Mouse (Mus musculus): ENCODE measurements around the gene Srgap3.

The Srgap3 gene

DNA sequence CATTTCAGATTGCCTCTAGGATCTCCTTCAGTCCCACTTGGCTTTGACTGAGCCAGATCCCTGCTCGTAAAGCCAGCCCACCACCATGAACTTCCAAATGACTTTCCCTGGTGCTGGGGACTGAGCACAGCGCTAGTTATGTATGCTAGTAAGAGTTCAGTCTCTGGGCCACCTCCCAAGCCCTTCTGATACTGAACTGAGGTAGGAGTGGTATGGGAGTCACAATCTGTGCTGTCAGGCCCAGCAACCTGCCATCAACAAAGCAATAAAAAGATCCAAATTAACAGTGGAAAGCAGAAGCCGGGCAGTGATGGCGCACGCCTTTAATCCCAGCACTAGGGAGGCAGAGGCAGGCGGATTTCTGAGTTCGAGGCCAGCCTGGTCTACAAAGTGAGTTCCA, 134.2 kb downstream of the Srgap3 start:
- DNase-seq (ENCODE audit: low read depth), result no peak

DNA sequence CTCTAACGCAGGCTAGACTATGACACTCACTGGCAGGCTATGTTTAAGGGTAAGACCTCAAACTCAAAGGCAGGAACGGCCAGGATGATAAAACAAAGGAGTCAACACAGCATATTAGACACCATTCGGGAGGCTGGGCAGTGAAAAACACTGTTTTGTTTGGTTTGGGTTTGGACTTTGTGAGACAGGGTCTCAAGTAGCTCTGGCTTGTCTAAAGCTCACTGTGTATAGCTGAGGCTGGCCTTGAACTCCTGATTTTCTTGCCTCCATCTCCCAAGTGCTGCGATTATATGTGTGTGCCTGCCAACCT, 136.6 kb downstream of the Srgap3 start:
- no peak for DNase-seq (ENCODE audit: low read depth)

DNA sequence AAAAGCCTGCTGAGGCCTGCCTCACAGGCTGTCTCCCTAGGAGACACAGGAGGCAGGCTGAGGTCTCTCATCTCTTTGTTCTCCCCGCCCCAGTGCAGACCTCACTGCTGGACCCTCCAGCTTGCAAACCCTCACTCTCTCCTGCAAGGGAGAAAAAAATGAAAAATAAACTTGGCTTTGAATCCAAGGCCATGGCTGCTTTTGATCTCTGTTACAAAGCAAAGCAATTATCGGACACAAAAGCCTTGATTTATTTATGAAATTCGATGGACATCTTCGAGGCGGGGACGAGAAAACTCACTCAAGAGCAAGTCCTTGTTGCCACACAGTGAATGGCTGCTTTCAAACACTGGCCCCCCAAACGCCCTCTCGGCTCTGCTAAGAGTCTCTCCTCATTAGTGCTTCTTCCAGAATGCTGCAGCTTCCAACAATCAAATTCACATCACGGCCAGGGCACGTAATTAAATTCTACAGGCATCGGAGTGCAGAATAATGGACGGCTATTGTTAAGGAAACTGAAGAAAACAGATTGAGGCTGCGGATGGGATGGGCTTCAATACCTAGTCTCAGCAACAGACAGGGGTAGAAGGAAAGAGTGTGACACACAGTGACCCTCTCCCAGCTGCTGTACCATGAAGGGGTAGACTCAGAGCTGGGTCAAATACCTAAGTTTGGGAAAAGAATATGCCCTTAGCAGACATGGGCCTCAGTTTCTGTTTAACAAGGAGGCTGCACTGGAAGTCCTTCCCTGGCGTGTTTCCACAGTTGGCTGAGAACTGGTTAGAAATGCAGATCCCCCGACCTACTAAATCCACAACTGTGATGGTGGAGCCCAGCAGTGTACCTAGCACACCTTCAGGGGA, 137.2 kb downstream of the Srgap3 start:
- DNase-seq (ENCODE audit: low read depth), result no peak

DNA sequence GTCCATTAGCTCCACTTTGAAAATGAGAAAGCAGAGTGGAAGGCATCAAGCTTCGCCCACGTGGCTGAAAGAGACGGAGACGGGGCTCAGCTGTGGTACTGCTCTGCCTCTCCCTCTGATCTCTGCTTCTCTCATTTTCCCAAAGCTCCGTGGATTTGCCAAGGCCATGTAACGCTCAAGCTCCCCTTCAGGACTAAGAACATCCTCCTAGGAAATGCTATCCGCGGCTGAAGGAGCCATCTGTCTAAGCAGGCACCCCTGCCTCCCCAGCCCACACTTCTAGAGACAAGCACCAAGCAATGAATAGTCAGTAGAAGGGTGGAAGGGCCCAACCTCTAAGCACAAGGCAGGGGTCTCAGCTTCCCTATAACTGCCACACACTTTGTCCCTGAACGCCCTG, 138.3 kb downstream of the Srgap3 start:
- no peak for DNase-seq (ENCODE audit: low read depth)

DNA sequence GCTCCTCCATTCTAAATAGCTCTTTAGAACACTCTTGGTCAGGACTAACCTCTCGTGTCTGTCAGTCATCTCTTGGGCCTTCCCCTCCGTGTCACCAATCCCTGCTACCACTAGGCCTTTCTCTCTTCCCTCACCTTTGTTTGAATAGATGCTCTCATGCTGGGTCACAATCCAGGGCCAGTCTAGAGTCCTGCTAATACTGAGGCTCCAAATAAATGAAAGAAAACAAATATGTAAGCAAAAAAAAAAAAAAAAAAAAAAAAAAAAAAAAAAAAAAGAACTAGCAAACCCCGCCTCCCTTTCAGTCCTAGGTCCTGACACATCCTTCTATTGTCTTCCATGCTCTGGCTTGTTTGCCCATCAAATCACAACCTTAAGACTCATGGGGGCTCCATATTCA, 145.1 kb downstream of the Srgap3 start:
- DNase-seq (ENCODE audit: low read depth), result no peak

DNA sequence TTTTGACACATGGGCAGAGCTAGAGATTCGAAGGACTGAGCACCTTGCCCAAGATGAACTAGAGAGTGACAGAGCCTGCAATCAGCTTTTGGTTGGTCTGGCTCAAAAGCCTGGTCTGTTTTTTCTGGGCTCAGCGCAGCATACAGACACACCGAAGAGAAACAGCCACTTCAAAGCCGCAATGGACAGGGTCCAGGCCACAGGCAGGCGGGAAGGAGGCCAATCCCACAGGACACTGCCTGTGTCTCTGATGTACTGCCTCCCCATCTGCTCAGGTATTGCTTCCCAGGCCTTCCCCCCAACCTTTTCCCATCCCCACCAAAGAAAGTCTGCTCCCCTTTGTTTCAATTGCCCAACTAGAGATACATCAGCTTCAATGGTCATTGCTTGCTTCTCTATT, 148.7 kb downstream of the Srgap3 start:
- no peak for DNase-seq (ENCODE audit: low read depth)

DNA sequence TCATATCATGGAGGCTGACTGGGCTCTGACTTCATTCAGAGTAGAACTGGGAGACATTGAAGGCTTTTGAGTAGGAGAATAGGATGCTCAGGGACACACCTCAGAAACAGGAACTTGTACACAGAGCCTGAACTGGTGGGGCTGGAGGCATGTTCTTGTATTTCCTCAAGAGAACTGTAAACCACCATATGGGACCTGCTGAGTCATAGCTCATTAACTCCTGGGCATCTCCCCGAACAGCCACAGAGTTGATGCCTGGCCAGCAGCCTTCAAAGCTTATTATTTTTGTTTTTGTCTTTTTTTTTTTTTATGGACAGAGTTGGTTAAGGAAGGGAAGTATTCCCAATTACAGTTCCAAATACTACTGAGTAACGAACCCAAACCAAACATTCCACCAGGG, 150.5 kb downstream of the Srgap3 start:
- DNase-seq (ENCODE audit: low read depth), result peak; percentile 6

DNA sequence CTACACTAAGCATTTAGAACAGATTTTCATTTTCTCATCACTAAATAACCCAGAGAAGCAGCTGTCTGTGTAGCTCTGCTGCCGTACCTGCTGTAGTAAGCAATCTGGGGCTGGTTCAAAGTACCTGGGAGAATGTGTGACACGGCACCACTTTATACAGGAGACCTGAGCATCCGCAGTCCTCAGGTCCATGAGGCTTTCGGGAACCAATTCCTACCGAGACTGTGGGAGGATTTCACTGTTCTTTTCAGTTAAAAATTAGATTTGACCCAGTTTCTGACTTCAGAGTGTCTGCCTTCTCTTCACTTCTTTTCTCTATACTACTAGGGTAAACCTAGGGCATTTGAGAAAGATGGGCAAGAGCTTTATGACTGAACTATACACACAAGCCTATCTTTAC, 153.2 kb downstream of the Srgap3 start:
- no peak for DNase-seq (ENCODE audit: low read depth)

DNA sequence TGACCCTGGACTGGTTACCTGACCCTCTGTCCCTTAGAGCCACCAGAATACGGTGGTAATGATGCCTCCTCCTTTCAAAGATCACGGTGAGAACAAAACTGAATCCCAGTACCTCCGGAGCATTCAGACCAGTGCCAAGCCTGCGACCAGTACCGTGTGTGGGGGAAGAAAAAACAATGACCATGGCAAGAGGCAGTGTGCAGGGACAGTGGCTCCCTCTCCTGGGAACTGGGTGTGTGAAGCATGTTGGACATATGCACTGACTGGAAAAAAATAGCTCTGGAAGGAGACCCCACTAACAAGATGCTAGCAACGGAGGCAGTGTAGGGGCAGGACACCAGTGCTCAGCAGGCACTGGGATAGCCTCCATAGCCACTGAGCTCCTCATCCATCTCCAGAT, 157.2 kb downstream of the Srgap3 start:
- no peak for DNase-seq (ENCODE audit: low read depth)

DNA sequence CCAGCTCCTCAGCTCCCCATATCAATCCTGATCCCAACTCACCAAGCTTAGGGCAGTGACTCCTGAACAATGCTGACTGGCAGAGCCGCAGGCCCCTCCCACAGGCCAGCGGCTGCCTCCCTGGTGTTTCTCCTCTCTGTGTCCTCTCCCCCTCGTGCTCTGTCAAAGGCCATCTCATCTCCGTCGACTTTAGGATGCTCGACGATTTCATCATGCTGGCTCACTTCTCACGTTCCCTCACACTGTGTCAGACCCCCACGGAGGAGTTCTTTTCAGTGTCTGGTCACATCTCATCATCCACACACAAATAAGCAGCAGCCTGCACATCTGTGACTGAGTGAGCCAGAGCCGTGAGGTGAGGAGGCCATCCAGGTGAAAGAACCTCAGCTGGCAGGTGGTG, 158.4 kb downstream of the Srgap3 start:
- DNase-seq (ENCODE audit: low read depth), result no peak

DNA sequence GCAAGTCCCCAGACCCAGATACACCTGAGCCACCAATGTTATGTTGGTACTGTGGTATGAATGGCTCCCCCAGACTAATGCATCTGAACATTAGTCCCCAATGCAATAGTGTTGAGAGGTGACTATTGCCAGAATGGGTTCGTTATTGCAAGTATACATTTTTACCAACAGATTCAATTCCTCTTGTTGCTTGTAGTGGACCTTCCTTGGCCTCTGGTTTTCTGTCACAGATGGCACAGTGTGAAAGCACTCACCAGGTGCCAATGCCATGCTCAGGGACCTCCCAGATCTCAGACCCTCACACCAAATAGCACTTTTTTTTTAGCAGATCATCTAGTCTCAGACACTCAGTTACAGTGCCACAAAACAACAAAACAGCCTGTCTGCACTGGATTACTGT, 158.9 kb downstream of the Srgap3 start:
- no peak for DNase-seq (ENCODE audit: low read depth)

DNA sequence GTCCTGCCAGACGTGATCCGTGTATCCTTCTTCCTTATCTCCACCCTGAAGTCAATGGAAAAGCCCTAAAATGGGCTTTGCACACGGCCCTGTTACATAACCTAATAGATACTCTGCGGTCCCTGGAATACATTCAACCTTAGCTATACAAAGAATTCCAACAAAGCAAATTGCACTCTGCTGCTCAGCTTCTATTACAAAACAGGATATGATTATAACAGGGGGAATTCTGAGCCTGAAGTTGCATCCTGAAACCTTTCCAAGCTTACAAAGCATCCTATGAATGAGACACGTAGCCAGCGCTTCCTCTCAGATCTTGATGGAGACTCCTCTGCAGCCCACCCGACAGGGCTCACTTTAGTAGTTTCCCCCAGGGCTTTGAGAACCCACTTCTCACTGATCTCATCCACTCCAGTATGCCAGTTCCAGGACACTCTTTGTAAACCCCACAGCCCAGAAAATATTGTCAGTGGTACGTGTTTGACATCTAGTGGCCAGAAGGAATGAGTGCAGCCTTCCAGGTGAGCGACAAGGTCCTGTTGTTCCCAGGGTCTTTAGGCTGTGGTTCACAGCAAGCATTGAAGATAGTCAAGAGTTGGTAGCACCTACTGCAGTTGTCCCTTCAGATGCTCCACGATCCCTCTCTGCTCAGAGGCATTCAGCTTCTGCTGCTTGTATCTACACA, 165.5 kb downstream of the Srgap3 start:
- no peak for DNase-seq (ENCODE audit: low read depth)

DNA sequence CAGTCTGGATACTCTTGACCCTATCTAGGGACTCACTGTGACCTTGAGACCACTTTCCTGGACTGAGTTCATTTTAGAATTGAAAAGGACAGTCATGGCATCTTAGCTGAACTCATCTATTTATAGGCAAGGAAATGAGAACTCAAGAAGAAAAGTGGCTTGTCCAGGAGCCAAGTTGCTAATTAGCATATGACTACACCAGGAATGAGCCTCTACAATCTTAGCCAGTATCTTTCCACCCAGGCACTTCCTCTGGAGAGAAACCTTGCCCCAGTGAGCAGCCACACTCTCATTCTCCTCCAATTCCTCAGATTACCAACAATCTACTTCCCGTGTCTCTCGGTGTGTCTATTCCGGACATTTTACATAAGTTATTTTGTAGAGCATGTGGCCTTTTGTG, 168.9 kb downstream of the Srgap3 start:
- DNase-seq (ENCODE audit: low read depth), result no peak

DNA sequence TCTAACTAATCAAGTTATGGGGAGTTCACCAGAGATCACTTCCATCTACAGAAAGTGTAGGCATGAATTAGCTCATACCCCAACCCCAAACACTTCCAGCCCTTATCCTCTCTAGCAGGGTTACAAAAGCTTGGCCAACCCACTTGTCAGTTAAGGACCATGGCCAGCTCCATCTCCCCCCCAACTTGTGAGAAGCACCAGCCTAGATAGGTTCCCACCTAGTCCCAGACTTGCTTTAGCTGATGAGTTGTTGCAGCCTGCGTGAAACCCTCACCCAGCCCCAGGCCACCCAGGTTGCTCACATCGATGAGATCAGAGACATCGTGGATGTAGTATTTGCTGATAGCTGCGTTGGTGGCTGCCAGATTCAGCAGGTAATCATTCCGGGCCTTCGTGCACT, 170.3 kb downstream of the Srgap3 start:
- DNase-seq (ENCODE audit: low read depth), result no peak

DNA sequence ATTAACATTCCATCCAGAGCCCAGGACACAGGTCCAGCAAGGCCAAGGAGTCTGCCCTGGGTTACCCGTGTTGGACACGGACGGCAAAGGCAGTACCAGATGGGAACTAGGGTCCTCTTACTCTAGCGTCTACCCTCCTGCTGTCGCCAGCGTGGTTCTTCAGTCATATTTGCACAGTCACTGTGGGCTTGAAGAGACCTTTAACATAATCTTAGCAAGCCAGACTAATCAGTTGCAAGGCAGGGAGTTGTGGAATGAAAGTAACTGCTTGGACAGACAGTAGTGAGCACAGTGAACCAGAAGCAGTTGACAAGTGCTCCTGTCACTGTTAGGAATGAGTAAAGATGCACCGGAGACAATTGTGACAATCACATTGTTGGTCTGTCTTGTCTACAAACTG, 173.3 kb downstream of the Srgap3 start:
- DNase-seq (ENCODE audit: low read depth), result no peak

DNA sequence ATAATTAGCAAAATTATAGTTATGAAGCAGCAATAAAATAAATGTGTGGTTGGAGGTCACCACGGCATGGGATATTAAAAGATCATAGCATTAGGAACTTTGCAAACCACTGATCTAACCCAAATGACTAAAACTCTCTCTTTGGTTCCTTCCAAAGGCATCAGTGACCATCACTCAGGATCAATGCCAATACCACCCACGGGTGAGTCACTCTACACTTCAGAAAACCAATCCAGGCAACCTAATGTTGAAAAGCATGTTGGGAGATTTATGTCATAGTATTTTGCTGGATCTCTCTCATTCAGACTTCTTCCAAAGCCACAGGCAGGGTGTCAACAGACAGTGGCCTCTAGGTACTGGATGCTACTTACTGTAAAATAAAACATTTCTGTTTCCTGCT, 176.1 kb downstream of the Srgap3 start:
- DNase-seq (ENCODE audit: low read depth), result no peak

DNA sequence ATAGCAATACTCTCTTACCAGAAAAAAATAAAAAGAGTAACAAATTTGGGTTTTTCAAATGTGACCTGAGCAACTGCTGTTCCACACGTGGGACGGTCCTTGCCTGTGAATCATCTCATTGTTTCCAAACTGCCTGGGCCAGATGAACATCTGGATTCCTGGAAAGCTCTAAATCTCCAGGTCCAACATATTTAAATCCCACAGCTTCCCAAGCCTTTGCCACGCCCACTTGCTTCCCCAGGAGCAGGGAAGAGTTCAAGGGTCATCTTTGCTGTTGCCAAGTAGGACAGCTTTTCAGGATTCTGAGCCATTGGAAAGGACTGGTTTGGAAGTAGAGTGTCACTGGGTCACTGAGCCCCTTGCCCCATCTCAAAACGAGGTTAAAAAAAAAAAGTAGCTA, 188.5 kb downstream of the Srgap3 start:
- DNase-seq (ENCODE audit: low read depth), result no peak

DNA sequence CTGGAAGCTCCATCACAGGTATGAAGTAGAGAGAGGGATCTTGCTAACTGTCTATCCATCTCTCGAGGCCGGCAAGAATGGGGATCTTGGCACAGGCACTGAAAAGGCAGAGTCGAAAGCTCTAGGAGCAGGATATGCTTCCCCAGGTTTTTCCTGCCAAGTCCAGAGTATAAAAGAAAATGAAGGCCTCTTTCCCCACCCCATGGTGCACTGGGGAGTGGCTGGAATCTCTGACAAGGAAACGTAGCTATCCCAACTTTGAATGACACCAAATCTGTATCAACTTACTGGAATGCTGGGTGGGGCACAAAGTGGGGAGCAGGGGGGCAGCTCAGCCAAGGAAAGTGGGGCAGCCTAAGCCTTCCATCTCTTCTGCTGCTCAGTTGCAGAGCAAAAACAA, 190.2 kb downstream of the Srgap3 start:
- no peak for DNase-seq (ENCODE audit: low read depth)

DNA sequence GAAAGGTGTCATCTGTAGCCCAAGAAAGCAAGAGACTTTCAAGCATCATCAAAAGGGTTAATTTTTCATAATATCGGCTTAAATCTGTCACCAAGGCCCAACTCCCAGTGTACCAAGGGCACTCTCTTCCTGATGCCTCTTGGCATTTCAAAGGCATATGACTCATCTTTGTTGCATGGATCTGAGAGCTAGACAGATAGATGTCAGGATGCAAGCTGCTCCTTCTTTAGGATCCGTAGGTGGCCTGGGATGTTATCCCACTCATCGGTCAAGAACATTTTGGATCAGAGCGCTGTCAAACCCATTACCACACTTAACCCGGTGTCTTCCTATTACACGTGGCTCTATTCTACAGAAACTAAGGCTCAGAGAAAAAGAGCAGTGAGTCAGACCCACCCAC, 192.1 kb downstream of the Srgap3 start:
- no peak for DNase-seq (ENCODE audit: low read depth)

DNA sequence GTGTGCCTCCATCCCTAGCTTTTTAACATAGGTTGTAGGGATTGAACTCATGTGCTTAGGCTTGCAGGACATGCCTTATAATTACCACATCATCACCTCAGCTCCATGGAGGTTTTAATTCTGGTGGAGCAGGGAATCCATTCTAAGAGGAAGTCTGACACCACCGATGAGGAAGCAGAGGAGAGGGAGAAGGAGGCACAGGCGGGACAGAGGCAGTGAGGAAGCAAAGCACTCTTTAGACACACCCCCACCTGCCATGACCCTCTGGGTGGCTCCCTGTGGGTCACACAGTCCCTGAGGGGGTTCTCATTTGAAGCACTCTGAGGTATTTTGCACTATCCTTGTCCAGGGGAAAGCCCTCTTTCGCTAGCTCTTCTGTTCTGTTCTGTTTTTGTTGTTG, 194.5 kb downstream of the Srgap3 start:
- DNase-seq (ENCODE audit: low read depth), result no peak

DNA sequence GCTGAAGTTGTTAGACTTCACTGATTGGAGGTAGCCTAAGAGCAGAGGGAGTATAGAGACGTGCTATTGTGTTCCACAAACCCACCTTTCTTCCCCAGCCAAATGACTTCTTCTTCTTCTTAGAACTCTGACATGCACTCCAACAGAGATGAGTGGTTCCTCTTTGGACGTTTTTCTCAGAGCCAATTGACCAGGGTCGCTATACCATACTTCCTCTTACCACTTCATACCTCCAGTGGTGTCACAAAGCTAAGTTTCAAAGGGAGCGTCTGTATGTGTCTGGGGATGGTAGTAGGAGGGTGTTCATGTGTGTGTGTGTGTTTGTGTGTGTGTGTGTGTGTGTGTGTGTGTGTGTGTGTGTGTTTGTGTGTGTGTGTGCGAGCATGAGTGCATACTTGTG, 195.1 kb downstream of the Srgap3 start:
- peak; percentile 25 for DNase-seq (ENCODE audit: low read depth)

DNA sequence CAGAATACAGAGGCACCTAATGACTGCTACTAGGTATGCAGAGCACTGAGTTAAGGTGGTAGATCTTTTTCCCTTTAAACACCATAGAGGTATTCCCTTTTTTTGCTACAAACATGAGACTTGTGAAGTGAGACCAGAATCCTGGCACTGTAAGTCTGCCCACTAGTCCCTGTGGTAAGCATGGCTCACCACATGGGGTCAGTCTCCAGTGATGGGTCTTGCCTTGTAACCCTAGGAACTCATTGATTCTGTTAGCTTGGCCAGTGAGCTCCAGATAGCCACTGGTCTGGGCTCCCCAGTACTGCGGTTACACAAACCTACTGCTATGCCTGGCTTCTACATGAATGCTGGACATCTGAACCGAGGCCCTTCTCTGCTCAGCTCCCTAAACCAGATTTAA, 204.8 kb downstream of the Srgap3 start:
- no peak for DNase-seq (ENCODE audit: low read depth)

DNA sequence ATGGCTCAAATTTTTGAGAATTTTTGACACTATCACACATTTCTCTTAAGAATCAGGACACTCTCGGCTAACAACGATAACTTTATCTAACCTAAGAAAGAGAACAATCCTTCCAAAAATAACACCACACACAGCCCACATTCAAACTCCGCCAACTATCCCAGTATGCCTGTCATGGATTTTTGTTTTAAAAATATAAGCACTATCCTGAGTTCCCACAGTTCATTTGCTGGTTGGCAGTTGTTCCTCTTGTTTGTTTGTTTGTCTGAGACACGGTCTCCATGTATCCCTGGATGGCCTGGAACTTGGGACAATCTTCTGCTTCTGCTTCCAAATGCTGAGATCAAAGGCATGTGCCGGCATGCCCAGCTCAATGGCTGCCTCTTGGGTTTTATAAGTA, 205.3 kb downstream of the Srgap3 start:
- DNase-seq (ENCODE audit: low read depth), result no peak

DNA sequence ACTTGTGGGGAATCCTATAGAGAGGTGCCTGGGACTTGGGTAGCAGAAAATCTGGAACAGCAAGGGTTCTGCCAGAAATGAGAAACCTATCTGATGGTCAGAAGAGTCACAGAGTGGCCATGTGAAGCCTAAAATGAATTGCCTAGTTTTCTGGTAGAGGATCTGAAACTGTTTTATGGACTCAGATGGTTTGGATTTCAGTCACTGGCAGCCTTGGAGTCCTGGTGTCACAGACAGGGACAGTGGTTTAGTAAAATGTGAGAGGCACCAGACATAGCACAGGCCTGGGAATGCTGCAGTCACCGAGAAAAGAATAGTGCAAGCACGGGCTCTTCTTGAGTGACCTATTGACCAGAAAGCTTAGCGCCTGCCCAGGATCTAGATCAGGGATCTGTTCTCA, 207.4 kb downstream of the Srgap3 start:
- no peak for DNase-seq (ENCODE audit: low read depth)

All from c-Kit-positive CD71-negative TER-119-negative erythroid progenitor cells, embryonic 14.5 days (primary cell).